Mouse (Mus musculus) thymus, adult 2 months (tissue): ENCODE measurements around the gene Itga2b. TPM values are rescaled to one million over a fixed set of nuclear protein-coding genes. Genes with fewer than 3 reads are reported as not detected.

ENCODE experiments used
- DNase-seq: peaks from one replicate; pipeline ENCODE4 v3.0.0; 2021
- H3K27ac ChIP-seq: fragments of 200-500 bp; 2 replicates; pipeline ENCODE4 v1.5.1; 2012; ENCODE audit warnings: low read length, control low read depth; ENCODE audit not compliant: control insufficient read depth, insufficient read depth
- H3K27me3 ChIP-seq: fragments of 200-500 bp; 2 replicates; pipeline ENCODE4 v1.6.1; 2012; ENCODE audit warnings: mild to moderate bottlenecking, low read length, moderate library complexity, mixed read lengths; ENCODE audit not compliant: control insufficient read depth, insufficient read depth
- H3K36me3 ChIP-seq: fragments of 200-500 bp; 2 replicates; pipeline ENCODE4 v1.6.1; 2012; ENCODE audit warnings: mild to moderate bottlenecking, low read length, moderate library complexity; ENCODE audit not compliant: control insufficient read depth, insufficient read depth
- H3K4me1 ChIP-seq: fragments of 200-500 bp; replicated peaks from 2 replicates; pipeline ENCODE4 v1.6.1; 2012; ENCODE audit warnings: low read length; ENCODE audit not compliant: control insufficient read depth, insufficient read depth
- H3K4me3 ChIP-seq: fragments of 200-500 bp; 2 replicates; pipeline ENCODE4 v1.5.1; 2012; ENCODE audit warnings: mild to moderate bottlenecking, low read length, control low read depth, moderate library complexity; ENCODE audit not compliant: control insufficient read depth, insufficient read depth
- CTCF ChIP-seq: fragments of 200-500 bp; IDR thresholded peaks from 2 replicates; pipeline ENCODE4 v1.5.1; 2012; ENCODE audit warnings: mild to moderate bottlenecking, control low read depth, low read length, moderate library complexity, borderline replicate concordance; ENCODE audit not compliant: control insufficient read depth, poor library complexity, insufficient read depth; ENCODE audit errors: extremely low read depth
- POLR2A ChIP-seq: fragments of 200-500 bp; IDR thresholded peaks from 2 replicates; pipeline ENCODE4 v1.6.1; 2012; ENCODE audit warnings: mild to moderate bottlenecking, low read length, control low read depth, moderate library complexity; ENCODE audit not compliant: control insufficient read depth, poor library complexity, insufficient read depth; ENCODE audit errors: extremely low read depth
- WGBS: fragments of 180-500 bp; shearing (Covaris S2); methylation state at CpG from one replicate; pipeline ENCODE4 v1.1.7; 2018; 5-methylcytosine and 5-hydroxymethylcytosine counted together
- polyA plus RNA-seq: library from polyadenylated mRNA; depleted of rRNA; stranded (reverse); fragments of >200 nt; gene quantifications from 2 replicates; pipeline ENCODE4 v1.2.3, GENCODE M21; 2012

Gene Itga2b
- polyA plus RNA-seq, 1 experiment = 4.0 TPM

DNA sequence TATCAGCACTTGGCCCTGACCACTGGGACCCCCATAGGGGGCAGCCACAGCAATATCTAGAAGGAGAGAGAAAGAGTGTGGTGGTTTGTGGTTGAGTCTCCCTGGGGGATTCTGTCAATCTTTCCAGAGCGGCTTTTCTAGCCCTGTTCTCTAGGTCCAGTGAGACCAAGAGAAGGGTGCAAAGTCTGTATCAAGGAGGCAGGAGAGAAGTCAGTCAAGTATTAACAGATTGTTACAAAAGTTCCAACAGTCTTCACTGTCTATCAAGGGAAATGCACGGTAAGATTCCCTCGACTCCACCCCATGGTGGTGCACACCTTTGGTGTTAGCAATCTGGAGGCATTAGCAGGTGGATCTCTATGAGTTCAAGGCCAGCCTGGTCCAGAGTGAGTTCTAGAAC lies 8.2 kb downstream of the Itga2b start:
- WGBS = 90% methylated on average over 3 of the region's 3 CpGs
- no peak overlapping the region for H3K27ac ChIP-seq
- no peak for DNase-seq
- H3K4me1 ChIP-seq = 0 out of 2 replicates have a peak, but pooled peaks cover under 1% of the 10 kb centered on the region
- H3K4me3 ChIP-seq = no peak overlapping the region
- no peak for TF ChIP-seq POLR2A
- TF ChIP-seq CTCF = no peak
- H3K27me3 ChIP-seq = no peaks in the 10 kb centered on the region
- no peaks in the 10 kb centered on the region for H3K36me3 ChIP-seq

DNA sequence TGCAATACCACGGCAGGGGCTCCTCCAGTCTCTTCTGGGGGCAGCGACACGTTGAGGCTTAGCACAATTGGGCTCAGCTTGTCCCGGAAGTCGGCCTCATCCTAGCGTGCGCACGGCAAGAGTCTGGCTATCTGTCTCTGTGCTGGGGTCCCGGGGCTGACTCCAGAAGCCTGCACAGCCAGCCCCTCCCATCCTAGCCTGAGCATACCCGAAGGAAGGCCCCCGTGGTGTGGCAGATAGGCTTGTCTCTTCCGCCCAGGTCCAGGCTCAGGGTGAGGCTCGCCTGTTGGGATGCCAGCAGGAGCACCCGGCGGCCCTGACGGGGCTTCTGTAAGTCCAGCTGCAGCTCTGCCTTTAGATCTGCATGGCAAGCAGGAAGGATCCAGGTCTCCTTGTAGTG lies 9.4 kb downstream of the Itga2b start:
- no peak for TF ChIP-seq POLR2A
- TF ChIP-seq CTCF = no peak
- Histone ChIP-seq H3K27ac (no peak overlapping the region), H3K4me1 (peaks cover 7% of the 10 kb centered on the region), H3K36me3 (no peaks in the 10 kb centered on the region), H3K4me3 (no peak overlapping the region), H3K27me3 (no peaks in the 10 kb centered on the region)
- no peak for DNase-seq
- WGBS = 87% methylated on average over 16 of the region's 16 CpGs

DNA sequence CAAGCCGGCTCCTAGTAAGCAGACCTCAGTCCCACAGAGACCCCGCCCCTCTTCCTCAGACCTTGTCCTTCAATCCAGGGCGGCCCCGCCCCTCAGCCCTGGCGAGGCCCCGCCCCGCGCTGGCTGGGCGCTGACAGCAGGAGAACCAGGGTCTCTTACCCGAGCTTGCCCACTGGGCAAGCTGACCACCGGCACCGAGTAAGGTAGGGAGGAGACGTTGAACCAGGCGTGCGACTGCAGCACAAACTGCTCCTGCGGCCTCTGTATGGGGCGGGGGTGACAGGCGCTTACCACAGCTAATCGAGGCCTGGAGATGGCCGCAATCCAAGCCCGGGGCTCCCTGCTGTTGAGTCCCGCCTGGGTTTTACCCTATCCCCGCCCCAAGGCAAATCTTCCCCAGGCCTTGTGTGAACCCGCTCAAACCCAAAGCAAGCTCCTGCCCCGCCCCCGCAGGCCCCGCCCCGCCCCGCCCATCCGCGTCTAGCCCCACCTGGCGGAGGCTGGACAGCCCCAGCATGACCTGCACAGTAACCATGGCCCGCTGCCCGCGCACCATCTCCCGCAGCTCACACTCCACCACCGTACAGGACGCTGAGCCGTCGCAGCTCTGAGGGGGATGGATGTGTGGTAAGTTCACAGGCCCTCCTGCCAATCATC lies 14.1 kb downstream of the Itga2b start:
- no peaks in the 10 kb centered on the region for H3K27me3 ChIP-seq
- TF ChIP-seq POLR2A (no peak), CTCF (no peak)
- H3K4me3 ChIP-seq = peak overlapping the region; percentile 4; the same call in 1 of the 2 replicates
- H3K27ac ChIP-seq = no peak overlapping the region
- peak; percentile 46 for DNase-seq
- WGBS = 1% methylated on average over 40 of the region's 40 CpGs
- H3K4me1 ChIP-seq = peaks cover 9% of the 10 kb centered on the region
- H3K36me3 ChIP-seq = no peaks in the 10 kb centered on the region

DNA sequence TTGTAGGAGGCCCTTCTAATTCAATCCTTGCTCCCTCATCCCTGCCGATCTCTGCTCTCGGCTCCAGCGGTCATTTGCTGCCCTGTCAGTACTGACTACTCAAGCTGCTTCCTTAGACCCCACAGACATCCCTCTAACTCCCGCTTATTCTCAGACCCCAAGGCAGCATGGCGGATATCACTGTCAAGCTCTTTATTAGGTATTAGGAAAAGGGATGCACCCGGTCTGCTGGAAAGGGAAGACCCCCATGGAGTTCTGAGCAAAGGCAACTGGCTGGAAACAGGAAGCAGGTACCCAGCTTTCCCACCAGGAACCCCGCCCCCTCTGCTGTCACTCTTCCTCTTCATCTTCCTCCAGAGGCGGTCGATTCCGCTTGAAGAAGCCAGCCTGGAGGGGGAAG lies 16.8 kb downstream of the Itga2b start:
- TF ChIP-seq CTCF (no peak), POLR2A (no peak)
- WGBS = 54% methylated on average over 10 of the region's 10 CpGs
- Histone ChIP-seq H3K27me3 (peaks cover 2% of the 10 kb centered on the region; the same call in 1 of the 2 replicates), H3K4me1 (peaks cover 9% of the 10 kb centered on the region), H3K27ac (no peak overlapping the region), H3K4me3 (no peak overlapping the region), H3K36me3 (no peaks in the 10 kb centered on the region)
- DNase-seq = no peak

DNA sequence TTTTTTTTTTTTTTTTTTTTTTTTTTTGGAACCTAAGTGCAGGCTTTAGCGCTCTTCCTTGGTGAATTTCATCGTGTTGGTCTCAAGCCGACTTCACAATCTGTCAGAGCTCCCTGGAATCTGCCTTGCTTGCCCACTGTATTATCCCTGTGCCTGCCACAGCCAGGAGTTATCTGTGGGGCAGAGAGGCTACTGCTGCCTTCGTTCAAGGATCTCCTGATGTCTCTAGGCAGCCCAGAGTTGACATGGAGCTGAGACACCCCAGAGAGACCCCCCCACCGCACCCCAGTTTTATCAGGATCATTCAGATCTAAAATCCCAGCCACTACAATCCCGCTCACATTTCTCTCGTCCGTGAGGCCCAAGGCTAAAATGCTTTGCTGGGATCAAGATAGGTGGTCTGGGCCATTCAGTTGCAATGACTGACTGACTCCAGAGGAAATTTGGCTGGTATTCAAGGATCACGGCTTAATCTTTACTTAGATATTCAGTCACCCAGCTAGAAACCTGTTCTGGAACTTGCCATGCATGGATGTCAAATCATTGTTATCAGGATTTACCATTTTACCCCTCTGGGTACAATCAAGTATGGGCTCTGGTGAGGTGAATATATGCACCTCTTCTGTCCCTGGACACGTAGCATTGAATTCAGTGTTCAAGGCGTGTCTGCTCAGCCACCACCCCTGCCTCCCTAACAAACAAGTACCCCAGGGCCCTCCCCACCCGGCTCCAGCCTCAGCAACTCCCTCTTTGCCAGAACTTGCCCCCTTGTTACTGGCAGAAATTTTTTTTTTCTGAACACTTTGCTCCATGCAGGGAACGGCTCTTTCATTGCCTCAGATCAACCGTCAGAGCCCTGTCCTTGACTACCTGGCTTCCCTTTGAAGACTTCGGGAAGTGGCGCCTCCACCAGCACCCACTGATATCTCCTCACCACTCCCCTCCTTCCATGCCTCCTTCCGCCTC lies 20.6 kb downstream of the Itga2b start:
- TF ChIP-seq POLR2A (no peak), CTCF (no peak)
- no peak for DNase-seq
- WGBS = 78% methylated on average over 17 of the region's 17 CpGs
- no peaks in the 10 kb centered on the region for H3K36me3 ChIP-seq
- H3K4me1 ChIP-seq = peaks cover 7% of the 10 kb centered on the region
- H3K27ac ChIP-seq = no peak overlapping the region
- H3K27me3 ChIP-seq = peaks cover 12% of the 10 kb centered on the region; the same call in 1 of the 2 replicates
- no peak overlapping the region for H3K4me3 ChIP-seq

DNA sequence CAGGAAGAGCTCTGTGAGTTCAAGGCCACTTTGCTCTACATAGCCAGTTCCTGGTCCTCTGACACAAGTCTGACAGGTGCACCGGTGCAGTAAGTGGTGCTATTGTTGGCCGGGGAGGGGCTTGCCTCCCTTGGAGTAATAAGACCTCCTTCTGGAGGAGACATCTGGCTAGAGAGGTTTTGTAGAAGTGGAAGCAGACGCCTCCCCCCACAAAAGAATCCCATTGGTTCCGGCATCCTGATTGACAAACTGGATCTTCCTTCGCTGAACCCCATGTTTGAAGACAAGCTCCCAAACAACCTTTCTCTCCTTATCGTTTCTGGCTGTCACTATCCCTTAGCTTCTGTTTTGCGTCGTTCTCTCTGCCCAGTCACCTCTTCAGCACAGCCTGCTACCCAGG lies 21.6 kb downstream of the Itga2b start:
- Histone ChIP-seq H3K4me1 (peaks cover 7% of the 10 kb centered on the region), H3K27me3 (peaks cover 12% of the 10 kb centered on the region; the same call in 1 of the 2 replicates), H3K4me3 (no peak overlapping the region), H3K36me3 (no peaks in the 10 kb centered on the region), H3K27ac (no peak overlapping the region)
- 37% methylated on average over 8 of the region's 8 CpGs for WGBS
- DNase-seq = no peak
- TF ChIP-seq POLR2A (no peak), CTCF (no peak)

DNA sequence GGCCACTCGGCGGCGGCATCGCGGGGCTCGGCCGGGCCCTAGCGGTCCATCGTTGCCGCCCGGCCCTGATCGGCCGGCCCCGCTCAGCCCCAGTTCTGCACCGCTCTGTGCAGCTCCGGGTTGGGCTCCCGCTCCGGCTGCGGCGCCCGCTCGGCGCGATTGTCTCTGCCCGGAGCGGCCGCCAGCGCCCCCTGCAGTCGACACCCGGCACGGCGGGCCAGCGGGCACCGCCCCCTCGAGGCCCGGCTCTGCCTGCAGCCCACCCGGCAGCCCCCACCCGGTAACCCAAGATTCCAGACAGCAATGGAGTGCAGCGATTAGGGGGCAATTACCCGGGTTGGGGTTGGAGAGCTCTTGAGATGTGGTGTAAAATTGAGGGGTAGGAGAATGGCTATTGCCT lies 22.4 kb downstream of the Itga2b start, which contains the start of gene Fam171a2:
Gene Fam171a2, minus strand, starts transcription at position 186 of the 400 bp plus-strand sequence.
- TF ChIP-seq POLR2A (no peak), CTCF (peak; percentile 94)
- peak; percentile 84 for DNase-seq
- Histone ChIP-seq H3K4me1 (peaks cover 7% of the 10 kb centered on the region), H3K4me3 (peak within 1 kb of the TSS; percentile 41), H3K27ac (no peak within 1 kb of the TSS), H3K27me3 (peaks cover 12% of the 10 kb centered on the region; the same call in 1 of the 2 replicates), H3K36me3 (no peaks in the 10 kb centered on the region)
- WGBS = under 1% methylated on average over 40 of the region's 40 CpGs
